ENCODE assay signal across 24 mouse cellular contexts in genomic region chr5:128452196-128452595, GRCm38 (mm10). TPM values are rescaled to one million over a fixed set of nuclear protein-coding genes. Genes with fewer than 3 reads are reported as not detected.
DNase-seq lines count a peak whose midpoint lies in the region; ATAC-seq lines count a peak whose summit lies in the region.
"Had no signal": no experiment of that assay in that cellular context is flagged by ENCODE, and none has a peak within 500 bp of the region (broad histone marks: within the 10 kb centered on the region; RNA-seq: fewer than 3 reads in every experiment).

No protein-coding gene starts in this region.

- H3K27me3 ChIP-seq in forebrain, embryonic 11.5 days (ENCODE audit: control insufficient read depth, insufficient read depth, low read length): no peaks in the 10 kb centered on the region
- 0 out of 2 replicates have a peak, but pooled peaks cover 4% of the 10 kb centered on the region for H3K27me3 ChIP-seq in forebrain, embryonic 10.5 days (ENCODE audit: poor library complexity, severe bottlenecking)
- no peaks in the 10 kb centered on the region; the same call in 1 of the 2 replicates for H3K27me3 ChIP-seq in midbrain, embryonic 12.5 days
- no peaks in the 10 kb centered on the region for H3K27me3 ChIP-seq in midbrain, embryonic 16.5 days (ENCODE audit: control insufficient read depth, insufficient read depth, low read depth, low read length)
- no peaks in the 10 kb centered on the region for H3K27me3 ChIP-seq in forebrain, embryonic 16.5 days (replicated peaks; ENCODE audit: control insufficient read depth, insufficient read depth, low read length)
- H3K27me3 ChIP-seq: heart, embryonic 15.5 days; stomach, embryonic 15.5 days had no signal

- H3K9me3 ChIP-seq in forebrain, embryonic 11.5 days (ENCODE audit: control insufficient read depth, low read length): no peaks in the 10 kb centered on the region
- no peaks in the 10 kb centered on the region for H3K9me3 ChIP-seq in forebrain, embryonic 10.5 days
- no peaks in the 10 kb centered on the region for H3K9me3 ChIP-seq in midbrain, embryonic 12.5 days
- H3K9me3 ChIP-seq in midbrain, embryonic 16.5 days (replicated peaks; ENCODE audit: control insufficient read depth, low read length, poor library complexity, severe bottlenecking): no peaks in the 10 kb centered on the region
- H3K9me3 ChIP-seq in forebrain, embryonic 16.5 days (ENCODE audit: control insufficient read depth, low read length): no peaks in the 10 kb centered on the region
- H3K9me3 ChIP-seq: embryonic facial prominence, embryonic 13.5 days; heart, embryonic 15.5 days; stomach, embryonic 15.5 days had no signal

- no peak overlapping the region for H3K9ac ChIP-seq in forebrain, embryonic 11.5 days (ENCODE audit: low read length)
- no peak overlapping the region for H3K9ac ChIP-seq in midbrain, embryonic 12.5 days (replicated peaks)
- H3K9ac ChIP-seq in midbrain, embryonic 16.5 days (ENCODE audit: low read depth, low read length): no peak overlapping the region
- H3K9ac ChIP-seq in forebrain, embryonic 16.5 days (replicated peaks; ENCODE audit: low read depth, low read length): no peak overlapping the region
- H3K9ac ChIP-seq: embryonic facial prominence, embryonic 13.5 days; heart, embryonic 15.5 days; stomach, embryonic 15.5 days had no signal

- no peak overlapping the region for H3K4me3 ChIP-seq in forebrain, embryonic 11.5 days (ENCODE audit: low read depth, low read length)
- no peak overlapping the region for H3K4me3 ChIP-seq in forebrain, embryonic 10.5 days
- no peak overlapping the region for H3K4me3 ChIP-seq in midbrain, embryonic 12.5 days
- H3K4me3 ChIP-seq in midbrain, embryonic 16.5 days (ENCODE audit: low read depth, low read length): no peak overlapping the region
- no peak overlapping the region for H3K4me3 ChIP-seq in forebrain, embryonic 16.5 days (replicated peaks; ENCODE audit: low read length)
- H3K4me3 ChIP-seq: embryonic facial prominence, embryonic 13.5 days; erythroblast, embryonic 14.5 days; gastrocnemius, adult 2 months; heart, embryonic 15.5 days; layer of hippocampus, adult 2 months; stomach, embryonic 15.5 days had no signal

- no peak overlapping the region for H3K27ac ChIP-seq in forebrain, embryonic 11.5 days (ENCODE audit: low read depth, low read length)
- no peak overlapping the region for H3K27ac ChIP-seq in forebrain, embryonic 10.5 days
- H3K27ac ChIP-seq in midbrain, embryonic 12.5 days (replicated peaks): peak overlapping the region; percentile 40; the same call in 1 of the 2 replicates
- H3K27ac ChIP-seq in midbrain, embryonic 16.5 days (ENCODE audit: low read length): no peak overlapping the region
- H3K27ac ChIP-seq in forebrain, embryonic 16.5 days (ENCODE audit: low read length): no peak overlapping the region; the same call in 1 of the 2 replicates
- H3K27ac ChIP-seq: embryonic facial prominence, embryonic 13.5 days; gastrocnemius, adult 2 months; heart, embryonic 15.5 days; layer of hippocampus, adult 2 months; stomach, embryonic 15.5 days had no signal

- H3K36me3 ChIP-seq in forebrain, embryonic 11.5 days (ENCODE audit: control insufficient read depth, insufficient read depth, low read length): no peaks in the 10 kb centered on the region
- no peaks in the 10 kb centered on the region for H3K36me3 ChIP-seq in forebrain, embryonic 10.5 days (replicated peaks)
- no peaks in the 10 kb centered on the region for H3K36me3 ChIP-seq in midbrain, embryonic 12.5 days
- no peaks in the 10 kb centered on the region for H3K36me3 ChIP-seq in midbrain, embryonic 16.5 days (ENCODE audit: control insufficient read depth, insufficient read depth, low read length)
- H3K36me3 ChIP-seq in forebrain, embryonic 16.5 days (ENCODE audit: control insufficient read depth, insufficient read depth): no peaks in the 10 kb centered on the region
- H3K36me3 ChIP-seq: embryonic facial prominence, embryonic 13.5 days; heart, embryonic 15.5 days; stomach, embryonic 15.5 days had no signal

- no peaks in the 10 kb centered on the region for H3K4me1 ChIP-seq in forebrain, embryonic 11.5 days (replicated peaks; ENCODE audit: control insufficient read depth, insufficient read depth, low read length)
- H3K4me1 ChIP-seq in forebrain, embryonic 10.5 days: peaks cover 15% of the 10 kb centered on the region
- H3K4me1 ChIP-seq in midbrain, embryonic 12.5 days: peaks cover 13% of the 10 kb centered on the region
- peaks cover 6% of the 10 kb centered on the region for H3K4me1 ChIP-seq in midbrain, embryonic 16.5 days (ENCODE audit: control insufficient read depth, insufficient read depth, low read length)
- peaks cover 7% of the 10 kb centered on the region for H3K4me1 ChIP-seq in forebrain, embryonic 16.5 days (replicated peaks; ENCODE audit: control insufficient read depth, insufficient read depth, low read length)
- H3K4me1 ChIP-seq: heart, embryonic 15.5 days; stomach, embryonic 15.5 days had no signal

- no peak overlapping the region for H3K4me2 ChIP-seq in forebrain, embryonic 11.5 days (ENCODE audit: low read depth, low read length, severe bottlenecking)
- no peak overlapping the region for H3K4me2 ChIP-seq in midbrain, embryonic 12.5 days (replicated peaks)
- no peak overlapping the region for H3K4me2 ChIP-seq in midbrain, embryonic 16.5 days (ENCODE audit: low read length)
- H3K4me2 ChIP-seq in forebrain, embryonic 16.5 days (ENCODE audit: low read length): no peak overlapping the region
- H3K4me2 ChIP-seq: embryonic facial prominence, embryonic 13.5 days; heart, embryonic 15.5 days; stomach, embryonic 15.5 days had no signal

- DNase-seq in forebrain, embryonic 11.5 days (ENCODE audit: low spot score): no peak
- no peak for DNase-seq in forebrain, embryonic 10.5 days (ENCODE audit: extremely low spot score, low spot score)
- peak; percentile 27 for DNase-seq in brain, adult 2 months (ENCODE audit: low read depth, low spot score)
- DNase-seq: adrenal gland, postnatal 10 days; cerebellum, adult 8-10 months; cerebellum, postnatal 36 days; embryo, embryonic 11 days; gastrocnemius, adult 2 months; heart, postnatal 4 days; kidney, adult 9 months; kidney, postnatal 14 days; lung, postnatal 4 days; thymus, postnatal 36 days had no signal

- WGBS in forebrain, embryonic 11.5 days: 43% methylated on average over 6 of the region's 6 CpGs
- WGBS in forebrain, embryonic 10.5 days: 28% methylated on average over 6 of the region's 6 CpGs
- WGBS in midbrain, embryonic 12.5 days: 27% methylated on average over 6 of the region's 6 CpGs
- WGBS in midbrain, embryonic 16.5 days: 11% methylated on average over 6 of the region's 6 CpGs
- WGBS in forebrain, embryonic 16.5 days: 22% methylated on average over 6 of the region's 6 CpGs

- 0 out of 2 replicates have a peak, but pooled peaks have one; percentile 7 for ATAC-seq in forebrain, embryonic 11.5 days (replicated peaks; ENCODE audit: low FRiP score)
- 0 out of 2 replicates have a peak, but pooled peaks have one; percentile 23 for ATAC-seq in midbrain, embryonic 12.5 days (ENCODE audit: low FRiP score, low read depth)
- no peak for ATAC-seq in midbrain, embryonic 16.5 days
- ATAC-seq in forebrain, embryonic 16.5 days: peak; percentile 78
- ATAC-seq in granulocyte monocyte progenitor cell, adult 5-6 weeks (replicated peaks; ENCODE audit: poor library complexity, severe bottlenecking): no peak

RNA-seq across cellular contexts. Expression of gene Tmem132d, which starts 19.3 kb away (rescaled TPM):
- 0.56 and 1.1 TPM in 2 replicates for polyA plus RNA-seq in forebrain, embryonic 11.5 days (2014; fragmentation: Nextera tagmentation; extraction: Ambion mirVana)
- polyA plus RNA-seq in forebrain, embryonic 10.5 days (2016; fragmentation: Nextera tagmentation; extraction: Ambion mirVana): 0.52 and 0.73 TPM in 2 replicates
- polyA plus RNA-seq in midbrain, embryonic 12.5 days (2016; fragmentation: Nextera tagmentation; extraction: Ambion mirVana): 0.64 and 0.70 TPM in 2 replicates
- polyA plus RNA-seq in midbrain, embryonic 16.5 days (2015; fragmentation: Nextera tagmentation; extraction: Ambion mirVana): 2.8 and 3.3 TPM in 2 replicates
- polyA plus RNA-seq in forebrain, embryonic 16.5 days (2015; fragmentation: Nextera tagmentation; extraction: Ambion mirVana): 1.0 and 1.7 TPM in 2 replicates
- not detected in 2 replicates for total RNA-seq in granulocyte monocyte progenitor cell, adult 5-6 weeks (2014; fragmentation: Nextera tagmentation)
- total RNA-seq in granulocyte monocyte progenitor cell, adult 5-6 weeks (2017): not detected in 2 replicates
- total RNA-seq: liver, adult 2 months had no signal
- polyA plus RNA-seq: erythroblast, embryonic 14.5 days; liver, adult 2 months; liver, embryonic 16.5 days had no signal

Comparison
In these comparisons a context has a peak if more than half of its experiments do, and no peak if none do; other contexts are left out.
1. ATAC-seq: peak in forebrain, embryonic 11.5 days (single experiment), midbrain, embryonic 12.5 days (single experiment) and forebrain, embryonic 16.5 days (single experiment); none in midbrain, embryonic 16.5 days (single experiment) and granulocyte monocyte progenitor cell, adult 5-6 weeks (single experiment).